Mouse (Mus musculus) layer of hippocampus, adult 8-10 months (tissue): Measurements from ENCODE around the gene Hyal6. TPM values are rescaled to one million over a fixed set of nuclear protein-coding genes. Genes with fewer than 3 reads are reported as not detected.

ENCODE experiments used
- DNase-seq, 2 experiments: peaks; one replicate each; pipeline ENCODE4 v3.0.0; 2022; ENCODE audit warnings: low spot score in 2 of 2
- total RNA-seq, 4 experiments: library from RNA; stranded (reverse); gene quantifications; 2 replicates each; pipeline ENCODE4 v1.2.4; 2022

The Hyal6 gene
- total RNA-seq = not detected

- DNase-seq = no peak
Measured at GRCm38 (mm10) chr6:24732945-24733344, at the start of gene Hyal6. Gene Hyal6, plus strand, starts transcription at chr6:24733245.

- peak; percentile 15 to 42 for DNase-seq
Measured at GRCm38 (mm10) chr6:24687871-24688270, 45.2 kb upstream of the Hyal6 start.

GRCm38 (mm10) chr6:24694455-24695410, 38.3 kb upstream of the Hyal6 start:
- DNase-seq = no peak

GRCm38 (mm10) chr6:24696117-24696516, 36.9 kb upstream of the Hyal6 start:
- no peak for DNase-seq

- no peak for DNase-seq
Measured at GRCm38 (mm10) chr6:24697216-24697615, 35.8 kb upstream of the Hyal6 start.

GRCm38 (mm10) chr6:24707090-24707489, 26.0 kb upstream of the Hyal6 start:
- no peak for DNase-seq

GRCm38 (mm10) chr6:24707499-24707898, 25.5 kb upstream of the Hyal6 start:
- DNase-seq = no peak

- DNase-seq = peak; percentile 25 to 38
Measured at GRCm38 (mm10) chr6:24721317-24722099, 11.5 kb upstream of the Hyal6 start.

GRCm38 (mm10) chr6:24728130-24728529, 4.9 kb upstream of the Hyal6 start:
- no peak for DNase-seq

- no peak for DNase-seq
Measured at GRCm38 (mm10) chr6:24734565-24734964, 1.5 kb downstream of the Hyal6 start.

- no peak for DNase-seq
Measured at GRCm38 (mm10) chr6:24748029-24748428, 15.0 kb downstream of the Hyal6 start, which contains the start of gene Hyal4. Gene Hyal4, plus strand, starts transcription at chr6:24748329.

GRCm38 (mm10) chr6:24759281-24759680, 26.2 kb downstream of the Hyal6 start:
- DNase-seq = no peak

GRCm38 (mm10) chr6:24766261-24766660, 33.2 kb downstream of the Hyal6 start:
- no peak for DNase-seq

- no peak for DNase-seq
Measured at GRCm38 (mm10) chr6:24779182-24779581, 46.1 kb downstream of the Hyal6 start.

- DNase-seq = no peak
Measured at GRCm38 (mm10) chr6:24790888-24791287, 57.8 kb downstream of the Hyal6 start, which contains the start of gene Spam1. Gene Spam1, plus strand, starts transcription at chr6:24791188.

Other genes starting within 250 kb of the Hyal6 start
- gene Iqub, start 218.2 kb upstream of the Hyal6 start, total RNA-seq = 1 to 10 TPM; 1.9 to 3.1 (median 2.6) TPM
- 100 to 1,000 TPM; 238 to 295 (median 263) TPM for gene Ndufa5, start 205.2 kb upstream of the Hyal6 start, total RNA-seq
- gene Asb15, start 205.1 kb upstream of the Hyal6 start, total RNA-seq = under 1 TPM in 1 of 4 experiments, not detected in 3; 0.14 TPM
- not detected for gene Lmod2, start 135.5 kb upstream of the Hyal6 start, total RNA-seq
- 100 to 1,000 TPM; 112 to 126 (median 122) TPM for gene Wasl, start 68.2 kb upstream of the Hyal6 start, total RNA-seq
- gene Hyal4, start 15.1 kb downstream of the Hyal6 start, total RNA-seq = not detected
- gene Spam1, start 57.9 kb downstream of the Hyal6 start, total RNA-seq = not detected
- gene Hyal5, start 124.8 kb downstream of the Hyal6 start, total RNA-seq = not detected
- 10 to 100 TPM; 43.5 to 54.1 (median 47.4) TPM for gene Tmem229a, start 223.1 kb downstream of the Hyal6 start, total RNA-seq